Mouse (Mus musculus) Patski (cell line): ENCODE measurements around the gene Il12a. TPM values are rescaled to one million over a fixed set of nuclear protein-coding genes. Genes with fewer than 3 reads are reported as not detected.

Experiments used
- ATAC-seq: fragments of 100-300 bp; one replicate; pipeline ENCODE4 v1.8.0; 2021
- CTCF ChIA-PET: fragments of 350-600 bp; sonication (Branson Sonifier 250); formaldehyde crosslinking; loops from one replicate; lab custom pipeline; 2022; ENCODE audit warnings: inconsistent platforms; lab: Charles Lee
- POLR2A ChIA-PET: fragments of 350-600 bp; sonication (Branson Sonifier 250); formaldehyde crosslinking; loops from one replicate; lab custom pipeline; 2022; ENCODE audit warnings: antibody characterized with exemption, inconsistent platforms; lab: Charles Lee
- DNase-seq: peaks from one replicate; pipeline ENCODE4 v3.0.0-alpha.2; 2011; ENCODE audit warnings: low read depth, low spot score
- H3K27me3 ChIP-seq: fragments of 371-371 bp; one replicate; pipeline ENCODE4 v1.5.1; 2021
- CTCF ChIP-seq: fragments of 100-300 bp; IDR thresholded peaks from one replicate; pipeline ENCODE4 v1.5.1; 2021
- in situ Hi-C: fragments of 300-500 bp; cut with MboI; formaldehyde crosslinking; loops from 3 replicates; pipeline ENCODE4 v1.11.1; 2018; ENCODE audit warnings: low pct_unique_long_range_greater_than_20kb, mixed read lengths
- polyA plus RNA-seq: library from polyadenylated mRNA; unstranded; gene quantifications from one replicate; pipeline ENCODE4 v1.2.3, GENCODE M21; 2021

Gene Il12a
- polyA plus RNA-seq = not detected

DNA sequence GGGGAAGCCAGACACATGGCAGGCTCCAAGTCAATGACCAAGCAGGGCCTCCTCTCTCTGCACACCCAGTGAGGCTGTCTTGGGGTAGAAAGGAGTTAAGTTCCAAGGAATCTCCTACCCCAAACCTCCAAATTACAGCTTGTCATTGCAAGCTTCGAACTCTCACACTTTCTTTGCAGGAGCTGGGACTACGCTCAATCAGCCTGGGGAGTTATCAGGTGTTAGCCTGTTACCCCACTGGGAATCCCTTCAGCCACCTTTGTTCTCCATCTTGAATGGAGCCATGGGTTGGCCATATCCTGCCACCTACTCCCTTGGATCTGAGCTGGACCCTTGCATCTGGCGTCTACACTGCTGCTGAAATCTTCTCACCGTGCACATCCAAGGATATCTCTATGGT, at the start of gene Il12a:
TSS of gene Il12a (plus strand) at position 301 of the 400 bp plus-strand sequence.
- TF ChIP-seq CTCF = no peak
- in situ Hi-C loops = no loop called here
- ChIA-PET CTCF (interaction anchor here (0.8 to 1.1 kb wide), 2 partner anchors 31 to 65 kb away, joined by 3 read pairs; no protein-coding TSS in a partner anchor), POLR2A (no interaction called here)
- H3K27me3 ChIP-seq = no peaks in the 10 kb centered on the region
- DNase-seq = no peak
- no peak for ATAC-seq

GRCm38 (mm10) chr3:68642935-68643334, 47.5 kb upstream of the Il12a start:
- ChIA-PET CTCF (interaction anchor here (1.9 to 9.9 kb wide), 4 partner anchors 11 to 68 kb away, joined by 5 to 69 read pairs (median 13); no protein-coding TSS in a partner anchor), POLR2A (interaction anchor here (0.6 kb wide), 1 partner anchor 59 kb away, joined by 3 read pairs; no protein-coding TSS in a partner anchor)
- no peak for DNase-seq
- ATAC-seq = no peak
- H3K27me3 ChIP-seq = no peaks in the 10 kb centered on the region
- TF ChIP-seq CTCF = no peak
- in situ Hi-C loops = no loop called here

DNA sequence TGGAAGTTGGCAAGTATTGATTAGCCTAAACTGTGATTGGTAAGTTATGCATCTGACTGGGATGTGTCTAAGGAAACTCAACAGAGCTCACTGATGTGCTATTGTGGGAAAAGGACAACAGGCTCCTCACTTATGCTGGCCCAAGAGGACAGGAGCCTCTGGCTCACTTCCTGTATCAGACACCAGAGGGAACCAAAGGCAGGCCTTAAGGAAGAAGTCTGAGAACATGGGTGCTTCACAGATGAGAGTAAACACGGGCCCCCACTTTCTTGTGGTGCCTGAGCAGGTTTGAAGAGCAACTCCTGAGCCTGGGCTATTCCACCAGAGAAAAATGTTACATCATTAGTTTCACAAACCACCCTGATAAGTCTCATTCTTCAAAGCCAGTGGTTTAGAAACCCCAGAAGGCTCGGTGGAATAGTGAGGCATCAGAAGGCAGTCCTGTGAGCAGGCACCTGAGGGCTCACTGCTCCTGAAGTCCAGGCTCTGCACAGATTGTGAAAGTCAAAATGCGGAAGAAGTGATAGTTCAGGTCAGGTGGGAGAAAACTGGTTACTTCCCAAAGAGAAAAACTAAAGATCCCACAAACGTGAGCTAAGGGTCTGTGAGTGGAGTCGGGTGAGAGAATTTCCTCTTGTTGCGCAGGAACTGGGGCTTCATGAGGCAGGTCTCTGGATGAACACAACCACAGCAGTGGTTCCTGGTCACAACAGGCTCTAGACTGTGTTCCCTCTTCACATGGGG, 43.9 kb upstream of the Il12a start:
- POLR2A ChIA-PET = interaction anchor here (1.0 to 1.2 kb wide), 2 partner anchors 11 to 51 kb away, joined by 3 read pairs; no protein-coding TSS in a partner anchor
- no peak for DNase-seq
- H3K27me3 ChIP-seq = no peaks in the 10 kb centered on the region
- peak; percentile 86 for TF ChIP-seq CTCF
- ATAC-seq = peak; percentile 73
- in situ Hi-C loops = no loop called here
- CTCF ChIA-PET = interaction anchor here (0.7 to 9.9 kb wide), 9 partner anchors 23 to 590 kb away, joined by 3 to 69 read pairs (median 4); no protein-coding TSS in a partner anchor

DNA sequence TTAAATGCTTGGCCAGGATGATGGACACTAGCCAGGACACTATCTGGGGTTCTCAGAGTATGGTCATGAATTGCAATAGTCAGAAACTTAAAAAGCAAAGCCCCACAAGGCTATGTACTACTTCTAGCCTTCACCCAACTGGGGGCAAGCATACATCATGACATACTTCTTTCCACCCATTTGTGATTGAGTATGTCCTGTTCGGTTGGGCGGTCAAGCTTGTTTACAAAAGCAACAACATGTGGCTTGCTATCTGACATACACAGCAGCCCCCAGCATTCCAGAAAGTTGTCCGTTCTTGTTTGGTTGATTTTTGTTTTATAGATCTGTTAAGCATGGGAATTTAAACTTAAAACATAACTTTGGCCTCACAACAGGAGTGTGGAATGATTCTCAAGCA, 43.2 kb upstream of the Il12a start:
- ChIA-PET CTCF (interaction anchor here (1.3 to 9.9 kb wide), 7 partner anchors 22 to 70 kb away, joined by 3 to 69 read pairs (median 4); no protein-coding TSS in a partner anchor), POLR2A (interaction anchor here (1.2 kb wide), 1 partner anchor 10 kb away, joined by 3 read pairs; no protein-coding TSS in a partner anchor)
- in situ Hi-C loops = no loop called here
- DNase-seq = no peak
- no peak for ATAC-seq
- H3K27me3 ChIP-seq = no peaks in the 10 kb centered on the region
- no peak for TF ChIP-seq CTCF

DNA sequence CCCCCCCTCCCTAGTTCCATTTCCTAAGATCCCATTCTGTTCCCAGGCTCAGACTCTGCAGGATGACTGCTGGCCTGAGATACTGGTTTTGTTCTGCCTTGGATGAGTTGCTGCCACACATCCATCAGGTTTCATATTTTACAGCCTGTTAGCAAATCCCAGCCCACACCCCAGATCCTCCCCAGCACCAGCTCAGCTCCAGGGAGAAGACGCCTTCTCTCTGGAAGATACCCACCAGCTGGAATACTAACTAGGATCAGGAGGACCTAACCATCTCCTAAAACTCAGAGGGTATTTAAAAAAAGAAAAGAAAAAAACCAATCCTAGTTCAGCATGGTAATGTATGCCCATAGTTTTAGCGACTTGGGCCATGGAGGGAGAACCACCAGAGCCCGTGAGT, 40.2 kb upstream of the Il12a start:
- ATAC-seq = no peak

GRCm38 (mm10) chr3:68656607-68657352, 33.7 kb upstream of the Il12a start:
- DNase-seq = no peak
- no peaks in the 10 kb centered on the region for H3K27me3 ChIP-seq
- ChIA-PET CTCF (interaction anchor here (0.8 to 1.4 kb wide), 4 partner anchors 15 to 52 kb away, joined by 3 to 4 read pairs (median 4); no protein-coding TSS in a partner anchor), POLR2A (interaction anchor here (1.0 kb wide), 1 partner anchor 10 kb away, joined by 3 read pairs; no protein-coding TSS in a partner anchor)
- TF ChIP-seq CTCF = no peak
- peak; percentile 14 for ATAC-seq
- in situ Hi-C loops = no loop called here

More for the DNA sequence above, 40.2 kb upstream of the Il12a start:
- DNase-seq = no peak
- TF ChIP-seq CTCF = no peak
- ChIA-PET CTCF (interaction anchor here (1.9 kb wide), 1 partner anchor 22 kb away, joined by 5 read pairs; no protein-coding TSS in a partner anchor), POLR2A (no interaction called here)
- in situ Hi-C loops = no loop called here
- H3K27me3 ChIP-seq = no peaks in the 10 kb centered on the region

GRCm38 (mm10) chr3:68657589-68658245, 32.7 kb upstream of the Il12a start:
- ChIA-PET CTCF (interaction anchor here (0.8 to 1.4 kb wide), 3 partner anchors 16 to 52 kb away, joined by 3 to 4 read pairs (median 4); no protein-coding TSS in a partner anchor), POLR2A (interaction anchor here (1.0 kb wide), 1 partner anchor 11 kb away, joined by 3 read pairs; no protein-coding TSS in a partner anchor)
- TF ChIP-seq CTCF = no peak
- peak; percentile 84 for ATAC-seq
- DNase-seq = peak; percentile 74
- no peaks in the 10 kb centered on the region for H3K27me3 ChIP-seq
- in situ Hi-C loops = no loop called here

GRCm38 (mm10) chr3:68659996-68660395, 30.4 kb upstream of the Il12a start:
- no peak for TF ChIP-seq CTCF
- no peaks in the 10 kb centered on the region for H3K27me3 ChIP-seq
- ChIA-PET CTCF (interaction anchor here (1.1 to 1.9 kb wide), 5 partner anchors 9 to 49 kb away, joined by 3 to 10 read pairs (median 3); partner anchors contain the start of gene Il12a), POLR2A (no interaction called here)
- in situ Hi-C loops = no loop called here
- no peak for DNase-seq
- no peak for ATAC-seq

- POLR2A ChIA-PET = no interaction called here
- CTCF ChIA-PET = interaction anchor here (0.6 to 1.9 kb wide), 7 partner anchors 8 to 49 kb away, joined by 3 to 10 read pairs (median 3); no protein-coding TSS in a partner anchor
- in situ Hi-C loops = no loop called here
- ATAC-seq (no peak), DNase-seq (no peak)
- no peaks in the 10 kb centered on the region for H3K27me3 ChIP-seq
- no peak for TF ChIP-seq CTCF
Measured at GRCm38 (mm10) chr3:68660538-68660937, 29.9 kb upstream of the Il12a start.
